Mouse (Mus musculus): Measurements from ENCODE around the gene Vmn2r20. TPM values are rescaled to one million over a fixed set of nuclear protein-coding genes. Genes with fewer than 3 reads are reported as not detected.

Vmn2r20 gene
- polyA plus RNA-seq (2012; rRNA removed): not detected in 2 replicates

DNA sequence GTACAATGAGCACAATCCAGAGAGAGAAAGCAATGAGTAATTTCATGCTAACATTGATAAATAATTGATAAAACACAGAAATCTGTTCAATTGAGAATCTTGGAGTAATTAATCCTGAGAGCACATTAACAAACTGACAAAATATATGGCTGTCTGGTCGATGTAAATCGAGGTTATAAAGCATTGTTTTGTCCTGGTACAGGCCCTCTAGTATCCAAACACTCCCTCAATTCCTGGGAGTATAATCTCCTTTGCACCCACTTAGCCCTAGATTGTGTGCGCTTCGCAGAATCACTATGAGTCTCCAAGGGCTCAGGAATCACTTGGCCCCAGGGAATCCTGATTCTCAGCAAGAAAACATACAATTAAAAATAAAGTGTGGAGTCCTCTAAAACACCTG, at the start of gene Vmn2r20:
Vmn2r20 (minus strand) TSS at position 101 of the 400 bp plus-strand sequence.

Other genes starting within 250 kb of the Vmn2r20 start
- not detected in 2 replicates for gene Clec4b2, start 245.2 kb downstream of the Vmn2r20 start, polyA plus RNA-seq (2012; rRNA removed)
- 0.45 and 0.98 TPM in 2 replicates for gene Clec4n, start 188.3 kb downstream of the Vmn2r20 start, polyA plus RNA-seq (2012; rRNA removed)
- gene Clec4d, start 156.0 kb downstream of the Vmn2r20 start, polyA plus RNA-seq (2012; rRNA removed): 0.05 and 0.10 TPM in 2 replicates
- gene Clec4e, start 128.2 kb downstream of the Vmn2r20 start, polyA plus RNA-seq (2012; rRNA removed): 0.02 and 0.04 TPM in 2 replicates
- not detected in 2 replicates for gene Vmn2r19, start 109.8 kb downstream of the Vmn2r20 start, polyA plus RNA-seq (2012; rRNA removed)
- not detected in 2 replicates for gene Vmn2r21, start 115.3 kb upstream of the Vmn2r20 start, polyA plus RNA-seq (2012; rRNA removed)
- gene Vmn2r22, start 232.6 kb upstream of the Vmn2r20 start, polyA plus RNA-seq (2012; rRNA removed): not detected in 2 replicates

Measured in central nervous system, embryonic 11.5 days (tissue).